Mouse (Mus musculus) heart, adult 2 months (tissue): Measurements from ENCODE around the gene Hdac9.

Experiments used
- CTCF ChIP-seq: fragments of 200-600 bp; IDR thresholded peaks from 2 replicates; pipeline ENCODE4 v1.8.1; 2022; ENCODE audit warnings: antibody characterized with exemption, mild to moderate bottlenecking, moderate library complexity
- EP300 ChIP-seq: fragments of 200-500 bp; IDR thresholded peaks from 2 replicates; pipeline ENCODE4 v1.6.1; 2011; ENCODE audit warnings: low read depth, low read length, control low read depth; ENCODE audit not compliant: insufficient read depth
- POLR2A ChIP-seq: fragments of 200-500 bp; IDR thresholded peaks from 2 replicates; pipeline ENCODE4 v1.6.1; 2011; ENCODE audit warnings: mild to moderate bottlenecking, low read depth, low read length, control low read depth; ENCODE audit not compliant: insufficient read depth

DNA sequence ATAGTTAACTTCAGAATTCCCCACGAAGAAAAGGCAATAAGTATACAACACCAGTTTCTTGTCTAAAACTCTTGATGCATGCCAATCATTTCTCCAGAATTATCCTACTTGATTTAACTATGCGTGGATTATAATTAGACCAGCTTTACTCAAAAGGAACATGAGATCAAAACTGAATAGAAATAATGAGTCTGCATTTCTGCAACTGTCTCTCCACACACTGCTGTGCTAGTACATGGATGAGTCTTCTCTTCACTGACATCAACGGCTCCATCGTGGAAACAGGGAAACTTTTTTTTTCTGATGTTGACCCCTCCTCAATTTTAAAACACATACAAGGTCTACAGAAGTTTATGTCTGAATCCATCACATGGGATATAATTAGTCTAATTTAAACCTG lies 334.4 kb downstream of the Hdac9 start:
- no peak for TF ChIP-seq CTCF
- no peak for TF ChIP-seq EP300
- no peak for TF ChIP-seq POLR2A
